Mouse (Mus musculus): ENCODE data around the gene Nphp4. TPM values are rescaled to one million over a fixed set of nuclear protein-coding genes. Genes with fewer than 3 reads are reported as not detected.

Nphp4 gene
- polyA plus RNA-seq, 1 experiment from 2014 or later = 3.8 TPM

DNA sequence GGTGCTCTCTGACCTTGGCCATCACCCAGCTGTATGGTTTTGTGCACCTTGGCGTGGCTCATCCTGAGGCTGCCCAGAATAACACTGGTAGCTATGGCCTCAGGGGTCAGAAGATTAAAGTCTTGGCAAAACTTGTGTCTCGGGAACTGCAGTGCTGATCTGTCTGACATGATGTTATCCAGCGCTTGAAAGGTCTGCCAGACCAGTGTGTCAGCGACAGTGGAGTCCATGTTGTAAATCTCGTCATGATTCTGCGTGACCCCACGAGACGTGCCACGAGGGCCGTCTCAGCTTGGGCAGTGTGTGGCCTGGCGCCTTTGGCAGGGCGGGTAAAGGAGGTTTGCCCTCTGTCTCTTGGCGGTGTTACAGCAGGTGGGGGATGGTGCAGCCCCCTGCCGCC lies 13.8 kb downstream of the Nphp4 start:
- H3K4me3 ChIP-seq = no peak overlapping the region
- peaks cover 10% of the 10 kb centered on the region; the same call in 1 of the 2 replicates for H3K4me1 ChIP-seq
- no peaks in the 10 kb centered on the region for H3K27me3 ChIP-seq (ENCODE audit: low read depth, poor library complexity, severe bottlenecking)
- no peaks in the 10 kb centered on the region for H3K9me3 ChIP-seq (replicated peaks)
- WGBS = 86% methylated on average over 14 of the region's 14 CpGs
- no peak overlapping the region for H3K27ac ChIP-seq
- no peak for DNase-seq (ENCODE audit: low spot score)
- H3K36me3 ChIP-seq = no peaks in the 10 kb centered on the region

- H3K36me3 ChIP-seq = no peaks in the 10 kb centered on the region
- peaks cover 10% of the 10 kb centered on the region; the same call in 1 of the 2 replicates for H3K4me1 ChIP-seq
- no peak overlapping the region for H3K27ac ChIP-seq
- H3K27me3 ChIP-seq (ENCODE audit: low read depth, poor library complexity, severe bottlenecking) = no peaks in the 10 kb centered on the region
- no peak overlapping the region for H3K4me3 ChIP-seq
- no peaks in the 10 kb centered on the region for H3K9me3 ChIP-seq (replicated peaks)
- peak; percentile 84 for DNase-seq (ENCODE audit: low spot score)
- WGBS = 54% methylated on average over 15 of the region's 15 CpGs
Measured at GRCm38 (mm10) chr4:152491250-152491899, 14.9 kb downstream of the Nphp4 start.

- DNase-seq (ENCODE audit: low spot score) = no peak
- Histone ChIP-seq H3K27me3 (ENCODE audit: low read depth, poor library complexity, severe bottlenecking) (no peaks in the 10 kb centered on the region), H3K27ac (no peak overlapping the region), H3K9me3 (replicated peaks) (no peaks in the 10 kb centered on the region), H3K4me1 (peaks cover 10% of the 10 kb centered on the region; the same call in 1 of the 2 replicates), H3K4me3 (no peak overlapping the region), H3K36me3 (peaks cover 17% of the 10 kb centered on the region)
- 41% methylated on average over 20 of the region's 20 CpGs for WGBS
Measured at GRCm38 (mm10) chr4:152494360-152494879, 17.9 kb downstream of the Nphp4 start.

- Histone ChIP-seq H3K27ac (peak overlapping the region; percentile 43; the same call in 1 of the 2 replicates), H3K9me3 (replicated peaks) (no peaks in the 10 kb centered on the region), H3K27me3 (ENCODE audit: low read depth, poor library complexity, severe bottlenecking) (peaks cover 7% of the 10 kb centered on the region; the same call in 1 of the 2 replicates), H3K4me3 (no peak overlapping the region), H3K4me1 (peaks cover 20% of the 10 kb centered on the region), H3K36me3 (peaks cover 5% of the 10 kb centered on the region)
- DNase-seq (ENCODE audit: low spot score) = peak; percentile 65
- WGBS = 42% methylated on average over 18 of the region's 18 CpGs
Measured at GRCm38 (mm10) chr4:152512221-152512925, 35.9 kb downstream of the Nphp4 start.

DNA sequence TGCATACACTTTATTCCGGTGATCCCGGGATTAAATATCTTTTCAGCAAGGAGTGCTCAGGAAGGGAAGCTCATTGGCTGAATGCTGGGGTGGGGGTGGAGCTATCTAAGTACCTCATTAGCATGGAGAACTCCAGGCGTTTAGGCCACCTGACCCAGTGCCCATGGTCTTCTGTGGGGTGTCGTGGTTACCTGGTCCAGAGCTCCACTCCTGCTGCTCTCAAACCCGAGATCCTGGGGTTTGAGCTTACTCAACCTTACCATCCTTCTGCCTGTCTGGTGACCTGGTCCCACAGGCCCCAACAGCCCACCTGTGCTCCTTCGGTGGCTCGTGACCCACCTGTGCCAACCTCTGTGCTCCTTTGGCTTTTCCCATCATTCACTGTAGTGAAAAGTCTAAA lies 38.4 kb downstream of the Nphp4 start:
- 79% methylated on average over 7 of the region's 7 CpGs for WGBS
- Histone ChIP-seq H3K4me3 (no peak overlapping the region), H3K4me1 (peaks cover 38% of the 10 kb centered on the region), H3K9me3 (replicated peaks) (no peaks in the 10 kb centered on the region), H3K27me3 (ENCODE audit: low read depth, poor library complexity, severe bottlenecking) (peaks cover 9% of the 10 kb centered on the region; the same call in 1 of the 2 replicates), H3K27ac (no peak overlapping the region), H3K36me3 (peaks cover 2% of the 10 kb centered on the region; the same call in 1 of the 2 replicates)
- no peak for DNase-seq (ENCODE audit: low spot score)

DNA sequence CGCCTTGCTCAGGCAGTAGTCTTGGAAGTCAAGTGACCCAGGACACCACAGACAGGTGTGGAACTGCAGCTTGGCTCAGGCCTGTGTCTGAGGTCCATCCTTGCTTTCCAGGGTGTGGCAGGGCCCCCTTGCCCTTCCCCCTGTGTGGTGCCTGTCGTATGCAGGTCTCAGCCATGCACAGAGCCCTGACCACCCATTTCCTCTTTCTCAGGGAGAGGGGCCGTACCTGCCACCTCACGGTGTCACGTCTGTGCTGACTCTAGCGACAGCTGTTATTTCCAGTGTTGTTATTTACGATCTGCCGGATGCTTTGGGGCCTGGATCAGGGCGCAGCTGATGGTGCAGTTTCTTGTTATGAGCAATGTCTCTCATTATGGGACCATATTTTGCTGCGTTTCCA lies 42.6 kb downstream of the Nphp4 start:
- WGBS = 63% methylated on average over 10 of the region's 10 CpGs
- Histone ChIP-seq H3K36me3 (no peaks in the 10 kb centered on the region), H3K4me3 (no peak overlapping the region), H3K27me3 (ENCODE audit: low read depth, poor library complexity, severe bottlenecking) (peaks cover 11% of the 10 kb centered on the region; the same call in 1 of the 2 replicates), H3K4me1 (peaks cover 21% of the 10 kb centered on the region), H3K9me3 (replicated peaks) (no peaks in the 10 kb centered on the region), H3K27ac (peak overlapping the region; percentile 32; the same call in 1 of the 2 replicates)
- no peak for DNase-seq (ENCODE audit: low spot score)

- Histone ChIP-seq H3K4me3 (no peak overlapping the region), H3K27me3 (ENCODE audit: low read depth, poor library complexity, severe bottlenecking) (peaks cover 13% of the 10 kb centered on the region; the same call in 1 of the 2 replicates), H3K27ac (no peak overlapping the region), H3K9me3 (replicated peaks) (no peaks in the 10 kb centered on the region), H3K36me3 (no peaks in the 10 kb centered on the region), H3K4me1 (peaks cover 21% of the 10 kb centered on the region)
- peak; percentile 78 for DNase-seq (ENCODE audit: low spot score)
- WGBS = 32% methylated on average over 6 of the region's 6 CpGs
Measured at GRCm38 (mm10) chr4:152520083-152520482, 43.6 kb downstream of the Nphp4 start.

DNA sequence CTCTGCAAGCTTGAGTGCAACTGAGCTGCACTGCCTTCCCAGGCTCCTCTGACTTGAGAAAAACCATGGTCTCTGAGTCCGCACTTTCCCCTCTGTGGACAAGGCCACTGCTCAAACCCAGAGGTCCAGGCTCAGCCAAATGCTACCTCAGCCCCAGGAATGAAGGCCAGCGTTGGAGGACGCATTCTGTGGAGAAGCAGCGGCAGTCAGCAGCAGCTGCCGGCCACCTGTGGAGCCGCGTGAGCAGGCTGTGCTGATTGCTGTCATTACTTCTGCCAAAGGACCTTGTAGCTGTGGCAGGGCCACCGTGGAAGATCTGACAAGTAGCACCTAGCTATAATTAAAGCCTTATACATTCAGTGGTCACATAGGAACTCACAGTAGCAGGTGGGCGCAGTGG lies 56.4 kb downstream of the Nphp4 start:
- Histone ChIP-seq H3K27ac (no peak overlapping the region), H3K4me3 (no peak overlapping the region), H3K36me3 (no peaks in the 10 kb centered on the region), H3K27me3 (ENCODE audit: low read depth, poor library complexity, severe bottlenecking) (peaks cover 71% of the 10 kb centered on the region), H3K9me3 (replicated peaks) (no peaks in the 10 kb centered on the region), H3K4me1 (peaks cover 56% of the 10 kb centered on the region)
- 45% methylated on average over 9 of the region's 9 CpGs for WGBS
- DNase-seq (ENCODE audit: low spot score) = peak; percentile 62

- H3K36me3 ChIP-seq = peaks cover 4% of the 10 kb centered on the region
- WGBS = 96% methylated on average over 12 of the region's 12 CpGs
Measured at GRCm38 (mm10) chr4:152539756-152540155, 63.2 kb downstream of the Nphp4 start.

DNA sequence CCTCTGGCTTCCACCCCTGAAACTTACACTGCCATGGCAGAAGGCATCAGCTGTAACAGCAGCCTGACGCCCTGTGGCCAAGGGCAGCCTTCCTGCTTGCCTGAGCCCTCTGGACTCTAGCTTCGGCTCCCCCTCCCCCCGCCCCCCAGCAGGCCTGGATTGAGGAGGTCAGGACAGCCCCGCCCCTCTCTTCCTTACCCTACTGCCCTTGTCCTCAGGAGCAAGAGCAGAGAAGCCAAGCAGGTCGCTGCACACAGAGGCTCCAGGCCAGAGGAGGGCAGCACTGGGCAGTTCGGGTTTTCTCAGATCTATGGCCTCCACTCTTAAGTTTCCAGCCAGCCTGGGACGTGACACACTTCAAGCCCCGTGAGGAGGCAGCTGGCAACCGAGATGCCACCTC lies 64.7 kb downstream of the Nphp4 start:
- peak; percentile 52 for DNase-seq (ENCODE audit: low spot score)
- WGBS = 21% methylated on average over 9 of the region's 9 CpGs
- H3K27ac ChIP-seq = no peak overlapping the region

More at GRCm38 (mm10) chr4:152539756-152540155, 63.2 kb downstream of the Nphp4 start:
- peaks cover 30% of the 10 kb centered on the region for H3K4me1 ChIP-seq
- no peaks in the 10 kb centered on the region for H3K9me3 ChIP-seq (replicated peaks)
- no peak overlapping the region for H3K27ac ChIP-seq
- no peak for DNase-seq (ENCODE audit: low spot score)
- H3K27me3 ChIP-seq (ENCODE audit: low read depth, poor library complexity, severe bottlenecking) = peaks cover 53% of the 10 kb centered on the region
- no peak overlapping the region for H3K4me3 ChIP-seq

GRCm38 (mm10) chr4:152542447-152542846 lies 65.9 kb downstream of the Nphp4 start:
- peaks cover 38% of the 10 kb centered on the region for H3K27me3 ChIP-seq (ENCODE audit: low read depth, poor library complexity, severe bottlenecking)
- peaks cover 4% of the 10 kb centered on the region for H3K36me3 ChIP-seq
- H3K27ac ChIP-seq = no peak overlapping the region
- peaks cover 26% of the 10 kb centered on the region for H3K4me1 ChIP-seq
- no peak overlapping the region for H3K4me3 ChIP-seq
- DNase-seq (ENCODE audit: low spot score) = no peak
- no peaks in the 10 kb centered on the region for H3K9me3 ChIP-seq (replicated peaks)
- WGBS = 96% methylated on average over 11 of the region's 11 CpGs

More for the DNA sequence above, 64.7 kb downstream of the Nphp4 start:
- H3K27me3 ChIP-seq (ENCODE audit: low read depth, poor library complexity, severe bottlenecking) = peaks cover 39% of the 10 kb centered on the region
- H3K36me3 ChIP-seq = peaks cover 4% of the 10 kb centered on the region
- no peaks in the 10 kb centered on the region for H3K9me3 ChIP-seq (replicated peaks)
- peaks cover 18% of the 10 kb centered on the region for H3K4me1 ChIP-seq
- H3K4me3 ChIP-seq = no peak overlapping the region

- Histone ChIP-seq H3K4me3 (no peak overlapping the region), H3K27me3 (ENCODE audit: low read depth, poor library complexity, severe bottlenecking) (peaks cover 29% of the 10 kb centered on the region; the same call in 1 of the 2 replicates), H3K9me3 (replicated peaks) (no peaks in the 10 kb centered on the region), H3K4me1 (peaks cover 20% of the 10 kb centered on the region), H3K27ac (no peak overlapping the region), H3K36me3 (peaks cover 4% of the 10 kb centered on the region)
- WGBS = 64% methylated on average over 8 of the region's 8 CpGs
- no peak for DNase-seq (ENCODE audit: low spot score)
Measured at GRCm38 (mm10) chr4:152546481-152546880, 70.0 kb downstream of the Nphp4 start.

All from limb, embryonic 10.5 days (tissue).